In genomic region chr10:45070929-45071813, GRCm38 (mm10) we compare ENCODE assay signal across 1 mouse cellular context.
TF ChIP-seq lines count a peak whose summit lies in the region.

No protein-coding gene starts in this region.

TF ChIP-seq in CH12.LX, 34 proteins besides CTCF, POLR2A, EP300 and RAD21 (continued from another document):
- no peak for TF ChIP-seq GABPA (IDR thresholded peaks at IDR 0.05; ENCODE audit: insufficient replicate concordance, low read depth, low read length)
- peak; percentile 86 for TF ChIP-seq IRF4 (IDR thresholded peaks at IDR 0.05; ENCODE audit: low read depth, low read length)
- no peak for TF ChIP-seq USF1 (IDR thresholded peaks at IDR 0.05; ENCODE audit: low read depth, low read length)
- TF ChIP-seq MAX (IDR thresholded peaks at IDR 0.05; ENCODE audit: low read length) = peak; percentile 85
- no peak for TF ChIP-seq MAZ (IDR thresholded peaks at IDR 0.05; ENCODE audit: low read depth, low read length)
- peak; percentile 40; the same call in 1 of the 2 replicates for TF ChIP-seq SIN3A (IDR thresholded peaks at IDR 0.05; ENCODE audit: low read length)
- peak; percentile 94 for TF ChIP-seq MYC (IDR thresholded peaks at IDR 0.05; ENCODE audit: low read depth, low read length)
- TF ChIP-seq MXI1 (IDR thresholded peaks at IDR 0.05; ENCODE audit: low read depth, low read length) = peak; percentile 85; the same call in 1 of the 2 replicates
- TF ChIP-seq USF2 (conservative IDR thresholded peaks at IDR 0.05; ENCODE audit: low read depth, low read length) = no peak
TF ChIP-seq in CH12.LX: peak in this region for 8.
